Mouse (Mus musculus): ENCODE data around the gene 6430531B16Rik. TPM values are rescaled to one million over a fixed set of nuclear protein-coding genes. Genes with fewer than 3 reads are reported as not detected.
A peak's percentile ranks its signal among the peaks of the same experiment; 100 is the strongest.

The 6430531B16Rik gene
- polyA plus RNA-seq, 1 experiment = 0.73 TPM

- TF ChIP-seq CTCF (IDR thresholded peaks at IDR 0.05; ENCODE audit: borderline replicate concordance, control insufficient read depth, extremely low read depth, insufficient read depth, low read length, poor library complexity) (peak; percentile 62; the same call in 1 of the 2 replicates), POLR2A (IDR thresholded peaks at IDR 0.05; ENCODE audit: control insufficient read depth, extremely low read depth, insufficient read depth, low read length, poor library complexity) (no peak)
- Histone ChIP-seq H3K27ac (ENCODE audit: control insufficient read depth, insufficient read depth, low read length) (no peak overlapping the region), H3K36me3 (ENCODE audit: control insufficient read depth, insufficient read depth, low read length) (no peaks in the 10 kb centered on the region), H3K27me3 (ENCODE audit: control insufficient read depth, insufficient read depth, low read length) (no peaks in the 10 kb centered on the region), H3K4me1 (replicated peaks; ENCODE audit: control insufficient read depth, insufficient read depth, low read length) (no peaks in the 10 kb centered on the region), H3K4me3 (ENCODE audit: control insufficient read depth, insufficient read depth, low read length) (no peak overlapping the region)
- 29% methylated on average over 11 of the region's 11 CpGs for whole genome bisulfite sequencing
- DNase-seq = peak; percentile 55
These were observed 47.8 kb downstream of the 6430531B16Rik start for GRCm38 (mm10) chr7:139930732-139931131.

Other genes with a start within 250 kb of the 6430531B16Rik start
- 0.08 and 0.10 TPM in 2 replicates for gene Adgra1, start 144.6 kb downstream of the 6430531B16Rik start, polyA plus RNA-seq (2012; rRNA removed)
- gene Kndc1, start 84.1 kb downstream of the 6430531B16Rik start, polyA plus RNA-seq (2012; rRNA removed) = 3.6 and 4.8 TPM in 2 replicates
- 13.8 and 14.2 TPM in 2 replicates for gene Utf1, start 35.0 kb downstream of the 6430531B16Rik start, polyA plus RNA-seq (2012; rRNA removed)
- gene Adam8, start 13.8 kb upstream of the 6430531B16Rik start, polyA plus RNA-seq (2012; rRNA removed) = 36.0 and 37.6 TPM in 2 replicates
- 123 and 143 TPM in 2 replicates for gene Zfp511, start 57.6 kb upstream of the 6430531B16Rik start, polyA plus RNA-seq (2012; rRNA removed)
- gene Tubgcp2, start 57.9 kb upstream of the 6430531B16Rik start, polyA plus RNA-seq (2012; rRNA removed) = 39.7 and 40.6 TPM in 2 replicates
- 1.4 TPM in 2 replicates for gene Msx3, start 70.3 kb upstream of the 6430531B16Rik start, polyA plus RNA-seq (2012; rRNA removed)
- 0.14 and 0.44 TPM in 2 replicates for gene Caly, start 103.8 kb upstream of the 6430531B16Rik start, polyA plus RNA-seq (2012; rRNA removed)
- 2.4 and 5.2 TPM in 2 replicates for gene Prap1, start 114.6 kb upstream of the 6430531B16Rik start, polyA plus RNA-seq (2012; rRNA removed)
- 28.1 and 34.8 TPM in 2 replicates for gene Fuom, start 123.7 kb upstream of the 6430531B16Rik start, polyA plus RNA-seq (2012; rRNA removed)
- 15.3 and 18.0 TPM in 2 replicates for gene Paox, start 137.0 kb upstream of the 6430531B16Rik start, polyA plus RNA-seq (2012; rRNA removed)
- gene Echs1, start 137.7 kb upstream of the 6430531B16Rik start, polyA plus RNA-seq (2012; rRNA removed) = 60.9 and 65.6 TPM in 2 replicates
- 36.0 and 39.0 TPM in 2 replicates for gene Mtg1, start 158.8 kb upstream of the 6430531B16Rik start, polyA plus RNA-seq (2012; rRNA removed)
- gene Sprn, start 176.1 kb upstream of the 6430531B16Rik start, polyA plus RNA-seq (2012; rRNA removed) = 0.18 and 0.31 TPM in 2 replicates
- gene Olfr522, start 186.0 kb upstream of the 6430531B16Rik start, polyA plus RNA-seq (2012; rRNA removed) = not detected in 2 replicates
- 0.41 and 1.0 TPM in 2 replicates for gene Olfr523, start 194.5 kb upstream of the 6430531B16Rik start, polyA plus RNA-seq (2012; rRNA removed)
- gene Olfr524, start 227.2 kb upstream of the 6430531B16Rik start, polyA plus RNA-seq (2012; rRNA removed) = 2.3 and 2.6 TPM in 2 replicates
- gene Cd163l1, start 239.5 kb upstream of the 6430531B16Rik start, polyA plus RNA-seq (2012; rRNA removed) = 6.0 and 6.1 TPM in 2 replicates

All from thymus, adult 2 months (tissue).